Mouse (Mus musculus) retina, adult 2 months (tissue): ENCODE measurements around the gene Cul7.

Experiments
- DNase-seq: peaks from one replicate; pipeline ENCODE4 v3.0.0-alpha.2; 2012; ENCODE audit warnings: low read depth, low spot score

Gene Cul7

DNA sequence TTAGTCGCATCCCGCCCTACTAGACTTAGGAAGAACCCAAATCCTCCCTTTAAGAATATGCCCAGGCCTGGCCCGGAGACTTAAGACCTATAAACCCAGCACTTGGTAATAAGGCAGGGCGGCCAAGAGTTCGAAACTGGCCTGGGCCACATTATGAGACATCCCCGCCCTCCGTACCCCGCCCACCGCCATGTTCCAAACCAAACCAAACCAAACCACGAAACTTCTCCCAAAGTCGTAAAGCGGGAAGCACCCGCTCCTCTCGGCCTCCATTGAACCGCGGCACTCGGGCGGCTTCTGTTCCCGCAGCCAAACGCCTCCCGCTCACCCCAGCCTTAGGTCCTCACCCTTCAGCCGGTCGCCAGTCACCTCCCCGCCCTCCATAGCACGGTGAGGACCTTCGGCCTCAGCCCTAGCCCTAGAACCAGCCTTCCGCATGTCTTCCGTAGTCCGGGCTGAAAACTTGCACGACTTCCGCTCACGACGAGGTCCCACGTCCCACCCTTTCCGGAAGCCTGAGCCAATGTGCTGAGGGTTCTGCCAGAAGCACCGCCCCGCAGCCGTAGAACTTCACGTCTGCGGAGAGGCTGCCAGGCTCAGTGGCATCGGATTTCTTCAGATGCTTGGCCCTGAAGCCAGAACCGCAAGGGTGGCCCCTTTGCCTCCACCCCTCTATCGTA, 23.9 kb downstream of the Cul7 start, which contains the start of gene Rrp36:
Gene Rrp36, minus strand, starts transcription at position 503 of the 680 bp plus-strand sequence.
- DNase-seq = peak; percentile 69

- DNase-seq = no peak
Observed at GRCm38 (mm10) chr17:46674530-46675283, 24.6 kb downstream of the Cul7 start.

GRCm38 (mm10) chr17:46678416-46678815, 28.3 kb downstream of the Cul7 start, which contains the start of gene Mea1:
Gene Mea1, plus strand, starts transcription at chr17:46678793.
- no peak for DNase-seq

- DNase-seq = no peak
Observed at GRCm38 (mm10) chr17:46678911-46679310, 28.8 kb downstream of the Cul7 start.

- DNase-seq = no peak
Observed at GRCm38 (mm10) chr17:46679843-46680759, 30.0 kb downstream of the Cul7 start.

DNA sequence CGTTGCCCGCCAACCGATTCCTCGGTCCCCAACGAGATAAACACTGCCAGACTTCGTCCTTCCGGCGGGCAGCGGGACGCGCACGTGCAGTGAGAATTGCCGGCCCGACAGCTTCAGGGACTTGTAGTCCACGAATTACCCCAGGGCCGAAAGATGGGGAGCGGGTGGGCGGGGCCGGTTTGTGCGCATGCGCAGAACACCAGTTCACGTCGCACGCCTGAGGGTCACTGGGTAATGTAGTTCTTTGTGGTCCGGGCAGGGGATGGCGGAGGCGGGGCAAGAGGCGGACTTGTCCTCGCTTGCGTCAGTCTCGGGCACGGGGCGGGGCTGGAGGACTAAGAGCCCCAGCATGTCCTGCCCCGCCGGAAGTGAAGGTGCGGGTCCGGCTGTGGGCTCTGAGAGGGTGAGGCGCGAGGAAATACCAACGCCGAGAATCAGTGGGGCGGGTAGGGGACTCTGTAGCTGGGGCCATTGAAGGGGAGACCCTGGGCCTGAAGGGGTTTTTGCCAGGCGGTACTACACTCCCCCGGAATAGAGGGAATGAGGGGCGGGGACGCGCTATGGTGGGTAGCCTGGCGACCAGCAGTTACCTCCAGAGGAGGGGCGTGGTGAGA, 30.7 kb downstream of the Cul7 start, which contains the start of gene Klhdc3:
Gene Klhdc3, minus strand, starts transcription at position 155 of the 614 bp plus-strand sequence.
- peak; percentile 97 for DNase-seq

- DNase-seq = no peak
Observed at GRCm38 (mm10) chr17:46681466-46682118, 31.5 kb downstream of the Cul7 start.

GRCm38 (mm10) chr17:46682654-46683389, 32.7 kb downstream of the Cul7 start:
- DNase-seq = no peak

GRCm38 (mm10) chr17:46685913-46686312, 35.8 kb downstream of the Cul7 start:
- DNase-seq = no peak

GRCm38 (mm10) chr17:46690665-46691064, 40.5 kb downstream of the Cul7 start:
- no peak for DNase-seq

DNA sequence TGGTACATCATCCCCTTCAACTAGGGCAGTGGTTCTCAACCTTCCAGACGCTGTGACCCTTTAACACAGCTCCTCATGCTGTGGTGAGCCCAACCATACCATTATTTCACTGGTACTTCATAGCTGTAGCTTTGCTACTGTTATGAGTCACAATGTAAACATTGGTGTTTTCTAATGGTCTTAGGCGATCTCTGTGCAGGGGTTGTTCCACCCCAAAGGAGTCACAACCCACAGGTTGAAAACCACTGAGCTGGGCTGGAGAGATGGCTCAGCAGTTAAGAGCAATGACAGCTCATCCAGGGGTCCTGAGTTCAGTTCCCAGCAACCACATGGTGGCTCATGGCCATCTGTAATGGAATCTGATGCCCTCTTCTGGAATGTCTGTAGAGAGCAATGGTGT, 41.3 kb downstream of the Cul7 start:
- DNase-seq = no peak

GRCm38 (mm10) chr17:46694517-46695063, 44.5 kb downstream of the Cul7 start:
- DNase-seq = no peak

GRCm38 (mm10) chr17:46698515-46698914, 48.4 kb downstream of the Cul7 start:
- DNase-seq = no peak

GRCm38 (mm10) chr17:46699245-46699644, 49.1 kb downstream of the Cul7 start:
- DNase-seq = no peak

DNA sequence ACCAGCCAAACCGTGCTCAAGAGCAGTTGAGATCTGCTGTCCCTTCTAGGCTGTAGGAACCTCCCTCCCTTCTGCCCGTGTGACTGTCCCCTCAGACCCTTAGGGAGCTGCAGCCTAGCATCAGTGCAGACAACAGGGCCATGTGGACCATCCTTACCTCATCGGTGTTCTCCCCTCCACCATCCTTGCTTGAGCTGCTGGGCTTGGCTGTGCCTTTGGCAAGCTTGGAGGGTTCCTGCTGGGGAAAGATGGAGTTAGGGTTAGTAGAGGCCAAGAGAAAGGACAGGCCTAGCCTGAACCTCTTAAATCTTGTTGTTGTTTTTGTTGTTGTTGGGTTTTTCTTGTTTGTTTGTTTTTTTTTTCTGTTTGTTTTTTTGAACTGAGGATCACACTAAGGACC, 49.8 kb downstream of the Cul7 start:
- no peak for DNase-seq

DNA sequence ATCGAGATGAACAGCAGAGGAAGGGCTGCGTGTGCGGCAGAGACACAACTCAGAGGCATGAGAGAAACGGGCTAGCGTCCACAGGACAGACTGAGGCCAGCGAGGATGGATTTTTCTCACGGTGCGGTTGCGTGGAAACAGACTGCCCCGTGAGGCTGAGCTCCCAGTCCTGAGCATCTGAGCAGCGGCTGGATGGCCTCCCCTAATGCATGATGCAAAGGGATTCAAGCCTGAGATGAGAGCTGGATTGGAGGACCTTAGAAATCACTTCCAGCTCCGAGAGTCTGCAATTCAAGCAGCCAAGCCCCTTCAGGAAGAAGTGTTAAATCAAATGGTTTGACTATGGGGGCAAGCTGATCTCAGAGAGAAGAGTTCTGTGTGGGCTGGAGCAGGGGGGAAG, 51.4 kb downstream of the Cul7 start:
- no peak for DNase-seq

GRCm38 (mm10) chr17:46702100-46702499, 52.0 kb downstream of the Cul7 start:
- DNase-seq = no peak

DNA sequence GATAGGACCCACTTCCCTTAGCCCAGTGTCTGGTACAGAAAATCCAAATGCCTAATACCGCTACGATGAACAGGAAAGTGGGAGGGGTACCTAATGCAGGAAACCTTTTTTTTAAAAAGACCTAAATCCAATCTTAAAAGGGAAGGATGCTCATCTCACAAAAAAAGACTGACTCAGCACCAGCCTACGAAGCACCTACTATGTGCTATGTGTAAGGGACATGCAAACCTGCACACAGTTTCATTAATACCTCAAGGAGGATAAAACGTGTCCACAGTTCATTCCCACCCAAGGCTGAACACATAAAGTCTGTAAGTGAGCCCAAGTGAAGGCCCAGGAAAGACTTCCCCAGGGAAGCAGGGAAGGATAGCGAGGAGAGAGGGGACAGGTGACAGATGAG, 52.4 kb downstream of the Cul7 start:
- no peak for DNase-seq

GRCm38 (mm10) chr17:46703971-46704886, 54.1 kb downstream of the Cul7 start:
- no peak for DNase-seq
